Comparison of ENCODE assay signal across 23 mouse cellular contexts in genomic region chr1:87562967-87563366, GRCm38 (mm10). TPM values are rescaled to one million over a fixed set of nuclear protein-coding genes. Genes with fewer than 3 reads are reported as not detected.
DNase-seq lines count a peak whose midpoint lies in the region; ATAC-seq and TF ChIP-seq lines count a peak whose summit lies in the region.
"Had no signal": no experiment of that assay in that cellular context is flagged by ENCODE, and none has a peak within 500 bp of the region (broad histone marks: within the 10 kb centered on the region; RNA-seq: fewer than 3 reads in every experiment).

No protein-coding gene starts in this region.

- no peak overlapping the region for H3K4me2 ChIP-seq in forebrain, embryonic 14.5 days (ENCODE audit: low read length)
- no peak overlapping the region for H3K4me2 ChIP-seq in forebrain, postnatal 0 days (ENCODE audit: low read depth)
- H3K4me2 ChIP-seq in hindbrain, embryonic 15.5 days: no peak overlapping the region
- no peak overlapping the region for H3K4me2 ChIP-seq in hindbrain, embryonic 11.5 days (replicated peaks; ENCODE audit: low read depth, low read length)
- no peak overlapping the region for H3K4me2 ChIP-seq in neural tube, embryonic 13.5 days
- H3K4me2 ChIP-seq in liver, postnatal 0 days (ENCODE audit: low read depth, low read length): no peak overlapping the region
- H3K4me2 ChIP-seq: embryonic facial prominence, embryonic 15.5 days; forebrain, embryonic 15.5 days; heart, embryonic 13.5 days had no signal

- WGBS in forebrain, embryonic 14.5 days: 54% methylated on average over 3 of the region's 3 CpGs
- 62% methylated on average over 3 of the region's 3 CpGs for WGBS in forebrain, postnatal 0 days
- 43% methylated on average over 3 of the region's 3 CpGs for WGBS in hindbrain, embryonic 15.5 days
- WGBS in hindbrain, embryonic 11.5 days: 62% methylated on average over 3 of the region's 3 CpGs
- WGBS in neural tube, embryonic 13.5 days: 52% methylated on average over 3 of the region's 3 CpGs
- WGBS in liver, postnatal 0 days (ENCODE audit: insufficient replicate concordance): 84% methylated on average over 3 of the region's 3 CpGs

- peak; percentile 25 for DNase-seq in forebrain, embryonic 14.5 days (ENCODE audit: low spot score)
- DNase-seq in forebrain, postnatal 0 days: no peak
- DNase-seq in hindbrain, embryonic 11.5 days (ENCODE audit: low spot score): no peak
- no peak for DNase-seq in neural tube, embryonic 10.5 days (ENCODE audit: extremely low spot score, low spot score)
- DNase-seq in left cerebral cortex, postnatal 25 days (ENCODE audit: low spot score in 2 of 2): no peak
- no peak for DNase-seq in liver, postnatal 0 days
- DNase-seq: adrenal gland, postnatal 14 days; cerebellum, adult 18-20 months; cerebellum, adult 9-11 months; cerebellum, postnatal 36 days; gastrocnemius, postnatal 10 days; heart, postnatal 36 days had no signal

- H3K9me3 ChIP-seq in forebrain, embryonic 14.5 days (replicated peaks; ENCODE audit: control insufficient read depth, low read length): no peaks in the 10 kb centered on the region
- no peaks in the 10 kb centered on the region for H3K9me3 ChIP-seq in forebrain, postnatal 0 days (ENCODE audit: low read length)
- no peaks in the 10 kb centered on the region for H3K9me3 ChIP-seq in hindbrain, embryonic 15.5 days
- no peaks in the 10 kb centered on the region for H3K9me3 ChIP-seq in hindbrain, embryonic 11.5 days (ENCODE audit: control insufficient read depth, low read length)
- no peaks in the 10 kb centered on the region for H3K9me3 ChIP-seq in neural tube, embryonic 13.5 days
- H3K9me3 ChIP-seq in liver, postnatal 0 days (ENCODE audit: low read length): no peaks in the 10 kb centered on the region
- H3K9me3 ChIP-seq: embryonic facial prominence, embryonic 15.5 days; forebrain, embryonic 10.5 days; forebrain, embryonic 15.5 days; heart, embryonic 13.5 days had no signal

- H3K9ac ChIP-seq in forebrain, embryonic 14.5 days (ENCODE audit: low read length): no peak overlapping the region
- no peak overlapping the region for H3K9ac ChIP-seq in forebrain, postnatal 0 days
- H3K9ac ChIP-seq in hindbrain, embryonic 15.5 days: no peak overlapping the region
- no peak overlapping the region for H3K9ac ChIP-seq in hindbrain, embryonic 11.5 days (ENCODE audit: low read depth, low read length)
- no peak overlapping the region for H3K9ac ChIP-seq in neural tube, embryonic 13.5 days
- H3K9ac ChIP-seq in liver, postnatal 0 days (replicated peaks): no peak overlapping the region
- H3K9ac ChIP-seq: embryonic facial prominence, embryonic 15.5 days; forebrain, embryonic 15.5 days; heart, embryonic 13.5 days had no signal

- no peak overlapping the region for H3K4me3 ChIP-seq in forebrain, embryonic 14.5 days (ENCODE audit: low read depth, low read length)
- H3K4me3 ChIP-seq in forebrain, postnatal 0 days (ENCODE audit: low read depth, low read length): no peak overlapping the region
- H3K4me3 ChIP-seq in hindbrain, embryonic 15.5 days: no peak overlapping the region
- no peak overlapping the region for H3K4me3 ChIP-seq in hindbrain, embryonic 11.5 days (ENCODE audit: low read depth, low read length)
- no peak overlapping the region for H3K4me3 ChIP-seq in neural tube, embryonic 13.5 days
- H3K4me3 ChIP-seq in liver, postnatal 0 days (ENCODE audit: low read depth, low read length): no peak overlapping the region
- H3K4me3 ChIP-seq: embryonic facial prominence, embryonic 15.5 days; erythroblast, embryonic 14.5 days; forebrain, embryonic 10.5 days; forebrain, embryonic 15.5 days; heart, embryonic 13.5 days had no signal

- H3K27me3 ChIP-seq in forebrain, embryonic 14.5 days (replicated peaks; ENCODE audit: control insufficient read depth, insufficient read depth, low read length): no peaks in the 10 kb centered on the region
- no peaks in the 10 kb centered on the region for H3K27me3 ChIP-seq in forebrain, postnatal 0 days (ENCODE audit: insufficient read depth, low read length)
- H3K27me3 ChIP-seq in hindbrain, embryonic 15.5 days: no peaks in the 10 kb centered on the region
- H3K27me3 ChIP-seq in hindbrain, embryonic 11.5 days (ENCODE audit: control insufficient read depth, insufficient read depth, low read length): no peaks in the 10 kb centered on the region
- H3K27me3 ChIP-seq in neural tube, embryonic 13.5 days: 0 out of 2 replicates have a peak, but pooled peaks cover 6% of the 10 kb centered on the region
- no peaks in the 10 kb centered on the region for H3K27me3 ChIP-seq in liver, postnatal 0 days (ENCODE audit: insufficient read depth, low read length)
- H3K27me3 ChIP-seq: forebrain, embryonic 15.5 days had no signal

- no peaks in the 10 kb centered on the region for H3K36me3 ChIP-seq in forebrain, embryonic 14.5 days (ENCODE audit: control insufficient read depth, insufficient read depth, low read length)
- no peaks in the 10 kb centered on the region for H3K36me3 ChIP-seq in forebrain, postnatal 0 days (ENCODE audit: insufficient read depth)
- no peaks in the 10 kb centered on the region for H3K36me3 ChIP-seq in hindbrain, embryonic 15.5 days
- no peaks in the 10 kb centered on the region for H3K36me3 ChIP-seq in hindbrain, embryonic 11.5 days (ENCODE audit: control insufficient read depth, insufficient read depth, low read length)
- H3K36me3 ChIP-seq in neural tube, embryonic 13.5 days: no peaks in the 10 kb centered on the region
- H3K36me3 ChIP-seq in liver, postnatal 0 days (replicated peaks; ENCODE audit: insufficient read depth, low read length): 0 out of 2 replicates have a peak, but pooled peaks cover 3% of the 10 kb centered on the region
- H3K36me3 ChIP-seq: embryonic facial prominence, embryonic 15.5 days; forebrain, embryonic 10.5 days; forebrain, embryonic 15.5 days; heart, embryonic 13.5 days had no signal

- no peaks in the 10 kb centered on the region for H3K4me1 ChIP-seq in forebrain, embryonic 14.5 days (ENCODE audit: control insufficient read depth, insufficient read depth, low read length)
- H3K4me1 ChIP-seq in forebrain, postnatal 0 days (ENCODE audit: insufficient read depth): no peaks in the 10 kb centered on the region
- H3K4me1 ChIP-seq in hindbrain, embryonic 15.5 days (replicated peaks): 0 out of 2 replicates have a peak, but pooled peaks cover 3% of the 10 kb centered on the region
- no peaks in the 10 kb centered on the region for H3K4me1 ChIP-seq in hindbrain, embryonic 11.5 days (replicated peaks; ENCODE audit: control insufficient read depth, insufficient read depth, low read length)
- H3K4me1 ChIP-seq in neural tube, embryonic 13.5 days (replicated peaks): 0 out of 2 replicates have a peak, but pooled peaks cover 3% of the 10 kb centered on the region
- H3K4me1 ChIP-seq in liver, postnatal 0 days (ENCODE audit: insufficient read depth): peaks cover 3% of the 10 kb centered on the region; the same call in 1 of the 2 replicates
- H3K4me1 ChIP-seq: embryonic facial prominence, embryonic 15.5 days; forebrain, embryonic 10.5 days; forebrain, embryonic 15.5 days; heart, embryonic 13.5 days had no signal

- no peak for ATAC-seq in forebrain, embryonic 14.5 days
- no peak for ATAC-seq in forebrain, postnatal 0 days
- peak; percentile 79; the same call in 1 of the 2 replicates for ATAC-seq in hindbrain, embryonic 15.5 days (ENCODE audit: low FRiP score, low read depth)
- no peak for ATAC-seq in hindbrain, embryonic 11.5 days (ENCODE audit: low FRiP score)
- ATAC-seq in neural tube, embryonic 13.5 days (ENCODE audit: low read depth): peak; percentile 74
- no peak for ATAC-seq in liver, postnatal 0 days
- ATAC-seq: forebrain, embryonic 15.5 days; intestine, embryonic 16.5 days had no signal

- H3K27ac ChIP-seq in forebrain, embryonic 14.5 days (ENCODE audit: low read depth, low read length): no peak overlapping the region
- H3K27ac ChIP-seq in forebrain, postnatal 0 days (ENCODE audit: low read depth, low read length): no peak overlapping the region
- H3K27ac ChIP-seq in hindbrain, embryonic 15.5 days (replicated peaks): no peak overlapping the region
- H3K27ac ChIP-seq in hindbrain, embryonic 11.5 days (ENCODE audit: low read depth, low read length): no peak overlapping the region
- no peak overlapping the region for H3K27ac ChIP-seq in neural tube, embryonic 13.5 days (replicated peaks)
- H3K27ac ChIP-seq in liver, postnatal 0 days (ENCODE audit: low read depth): no peak overlapping the region
- H3K27ac ChIP-seq: embryonic facial prominence, embryonic 15.5 days; forebrain, embryonic 10.5 days; forebrain, embryonic 15.5 days; heart, embryonic 13.5 days had no signal

- intact Hi-C loops in left cerebral cortex, postnatal 25 days (cut with DNase I): no loop called here

- no peak for TF ChIP-seq CTCF in forebrain, postnatal 0 days (IDR thresholded peaks at IDR 0.05; ENCODE audit: low read depth)
- no peak for TF ChIP-seq CTCF in liver, postnatal 0 days (IDR thresholded peaks at IDR 0.05; ENCODE audit: low read depth)

- TF ChIP-seq EP300 in liver, postnatal 0 days (IDR thresholded peaks at IDR 0.05; ENCODE audit: low read depth): no peak

RNA-seq across cellular contexts. Expression of gene Ngef, which starts 10.7 kb away (rescaled TPM):
- 8.0 and 13.8 TPM in 2 replicates for polyA plus RNA-seq in forebrain, embryonic 14.5 days (2014; fragmentation: Nextera tagmentation; extraction: Ambion mirVana)
- 67.2 and 85.0 TPM in 2 replicates for total RNA-seq in forebrain, postnatal 0 days (2014; rRNA removed)
- polyA plus RNA-seq in forebrain, postnatal 0 days (2015; fragmentation: Nextera tagmentation; extraction: Ambion mirVana): 49.8 and 57.9 TPM in 2 replicates
- polyA plus RNA-seq in hindbrain, embryonic 15.5 days (2015; fragmentation: Nextera tagmentation; extraction: Ambion mirVana): 21.9 and 27.7 TPM in 2 replicates
- 2.3 and 2.9 TPM in 2 replicates for polyA plus RNA-seq in hindbrain, embryonic 11.5 days (2014; fragmentation: Nextera tagmentation; extraction: Ambion mirVana)
- polyA plus RNA-seq in neural tube, embryonic 13.5 days (2015; fragmentation: Nextera tagmentation; extraction: Ambion mirVana): 8.4 and 8.9 TPM in 2 replicates
- total RNA-seq in left cerebral cortex, postnatal 25 days (2021): 100 to 1,000 TPM; 333 to 376 TPM
- polyA plus RNA-seq in liver, postnatal 0 days (2015; fragmentation: Nextera tagmentation; extraction: Ambion mirVana): 5.6 and 7.9 TPM in 2 replicates
- total RNA-seq: MEL had no signal
- polyA plus RNA-seq: erythroblast, embryonic 14.5 days had no signal

RNA-seq across cellular contexts. Expression of gene Neu2, which starts 53.3 kb away (rescaled TPM):
- 0.14 and 0.17 TPM in 2 replicates for polyA plus RNA-seq in forebrain, embryonic 14.5 days (2014; fragmentation: Nextera tagmentation; extraction: Ambion mirVana)
- total RNA-seq in forebrain, postnatal 0 days (2014; rRNA removed): 0.38 and 1.4 TPM in 2 replicates
- polyA plus RNA-seq in forebrain, postnatal 0 days (2015; fragmentation: Nextera tagmentation; extraction: Ambion mirVana): 0.99 and 1.3 TPM in 2 replicates
- 0.43 and 0.73 TPM in 2 replicates for polyA plus RNA-seq in hindbrain, embryonic 15.5 days (2015; fragmentation: Nextera tagmentation; extraction: Ambion mirVana)
- polyA plus RNA-seq in hindbrain, embryonic 11.5 days (2014; fragmentation: Nextera tagmentation; extraction: Ambion mirVana): not detected in 2 replicates
- polyA plus RNA-seq in neural tube, embryonic 13.5 days (2015; fragmentation: Nextera tagmentation; extraction: Ambion mirVana): 0.24 TPM in 1 of 2 replicates, not detected in the other
- total RNA-seq in left cerebral cortex, postnatal 25 days (2021): 1 to 10 TPM; 7.3 to 9.7 TPM
- polyA plus RNA-seq in liver, postnatal 0 days (2015; fragmentation: Nextera tagmentation; extraction: Ambion mirVana): 0.54 and 0.67 TPM in 2 replicates
- total RNA-seq: adrenal gland, postnatal 14 days; heart, postnatal 36 days; MEL had no signal
- polyA plus RNA-seq: C2C12; erythroblast, embryonic 14.5 days; forebrain, embryonic 10.5 days; heart, embryonic 13.5 days; heart, postnatal 0 days had no signal

RNA-seq across cellular contexts. Expression of gene Inpp5d, which starts 57.1 kb away (rescaled TPM):
- polyA plus RNA-seq in forebrain, embryonic 14.5 days (2014; fragmentation: Nextera tagmentation; extraction: Ambion mirVana): 3.3 and 5.3 TPM in 2 replicates
- 4.5 and 25.4 TPM in 2 replicates for total RNA-seq in forebrain, postnatal 0 days (2014; rRNA removed)
- 2.7 and 3.0 TPM in 2 replicates for polyA plus RNA-seq in forebrain, postnatal 0 days (2015; fragmentation: Nextera tagmentation; extraction: Ambion mirVana)
- polyA plus RNA-seq in hindbrain, embryonic 15.5 days (2015; fragmentation: Nextera tagmentation; extraction: Ambion mirVana): 4.1 and 4.7 TPM in 2 replicates
- 3.7 and 4.2 TPM in 2 replicates for polyA plus RNA-seq in hindbrain, embryonic 11.5 days (2014; fragmentation: Nextera tagmentation; extraction: Ambion mirVana)
- 3.6 and 7.0 TPM in 2 replicates for polyA plus RNA-seq in neural tube, embryonic 13.5 days (2015; fragmentation: Nextera tagmentation; extraction: Ambion mirVana)
- 10 to 100 TPM; 17.4 to 23.5 TPM for total RNA-seq in left cerebral cortex, postnatal 25 days (2021)
- 11.3 and 13.3 TPM in 2 replicates for polyA plus RNA-seq in liver, postnatal 0 days (2015; fragmentation: Nextera tagmentation; extraction: Ambion mirVana)

Comparison
In these comparisons a context has a peak if more than half of its experiments do, and no peak if none do; other contexts are left out.
1. ATAC-seq: peak in hindbrain, embryonic 15.5 days (single experiment) and neural tube, embryonic 13.5 days (single experiment); none in forebrain, embryonic 14.5 days (single experiment), forebrain, postnatal 0 days (single experiment), hindbrain, embryonic 11.5 days (single experiment) and liver, postnatal 0 days (single experiment).